Mouse (Mus musculus): Measurements from ENCODE around the gene Slc5a10.

Gene Slc5a10

GRCm38 (mm10) chr11:61720636-61721035 is at the start of gene Slc5a10:
Gene Slc5a10, minus strand, starts transcription at chr11:61720826.
- DNase-seq, result no peak

GRCm38 (mm10) chr11:61761584-61762407 is 41.2 kb upstream of the Slc5a10 start, which contains the start of gene Prpsap2:
Gene Prpsap2, minus strand, starts transcription at chr11:61762088.
- DNase-seq, result peak; percentile 100

- DNase-seq, result peak; percentile 29 to 32
Measured at GRCm38 (mm10) chr11:61760518-61760917, 39.9 kb upstream of the Slc5a10 start.

- DNase-seq, result no peak
Measured at GRCm38 (mm10) chr11:61757151-61757550, 36.5 kb upstream of the Slc5a10 start.

- no peak for DNase-seq
Measured at GRCm38 (mm10) chr11:61751612-61752011, 31.0 kb upstream of the Slc5a10 start.

GRCm38 (mm10) chr11:61747161-61747560 is 26.5 kb upstream of the Slc5a10 start:
- peak; percentile 43 to 63 for DNase-seq

- DNase-seq, result no peak
Measured at GRCm38 (mm10) chr11:61745781-61746180, 25.2 kb upstream of the Slc5a10 start.

GRCm38 (mm10) chr11:61744460-61744859 is 23.8 kb upstream of the Slc5a10 start:
- peak in 1 of 2 experiments; percentile 33 for DNase-seq

- DNase-seq, result no peak
Measured at GRCm38 (mm10) chr11:61743768-61744167, 23.1 kb upstream of the Slc5a10 start.

- no peak for DNase-seq
Measured at GRCm38 (mm10) chr11:61740500-61740899, 19.9 kb upstream of the Slc5a10 start.

- DNase-seq, result no peak
Measured at GRCm38 (mm10) chr11:61737290-61737689, 16.7 kb upstream of the Slc5a10 start.

GRCm38 (mm10) chr11:61732672-61733071 is 12.0 kb upstream of the Slc5a10 start:
- DNase-seq, result no peak

GRCm38 (mm10) chr11:61728037-61728436 is 7.4 kb upstream of the Slc5a10 start:
- no peak for DNase-seq

- no peak for DNase-seq
Measured at GRCm38 (mm10) chr11:61722077-61722476, 1.5 kb upstream of the Slc5a10 start.

GRCm38 (mm10) chr11:61719826-61720225 is 800 bp downstream of the Slc5a10 start:
- no peak for DNase-seq

- DNase-seq, result no peak
Measured at GRCm38 (mm10) chr11:61719387-61719786, 1.2 kb downstream of the Slc5a10 start.

- DNase-seq, result no peak
Measured at GRCm38 (mm10) chr11:61717990-61718389, 2.6 kb downstream of the Slc5a10 start.

- DNase-seq, result peak; percentile 51 to 60
Measured at GRCm38 (mm10) chr11:61715130-61715529, 5.5 kb downstream of the Slc5a10 start.

- DNase-seq, result peak; percentile 89 to 94
Measured at GRCm38 (mm10) chr11:61714346-61715117, 6.1 kb downstream of the Slc5a10 start.

- no peak for DNase-seq
Measured at GRCm38 (mm10) chr11:61713157-61713855, 7.3 kb downstream of the Slc5a10 start.

GRCm38 (mm10) chr11:61708928-61709327 is 11.7 kb downstream of the Slc5a10 start:
- DNase-seq, result no peak

- no peak for DNase-seq
Measured at GRCm38 (mm10) chr11:61706232-61706631, 14.4 kb downstream of the Slc5a10 start.

- no peak for DNase-seq
Measured at GRCm38 (mm10) chr11:61705581-61705980, 15.0 kb downstream of the Slc5a10 start.

All from cerebellum, postnatal 10 days (tissue).